Mouse (Mus musculus): ENCODE data around the gene Cntrob.

Gene Cntrob

GRCm38 (mm10) chr11:69298231-69298630, 25.3 kb downstream of the Cntrob start:
- no peak for DNase-seq (ENCODE audit: low spot score in 2 of 2)

- no peak for DNase-seq (ENCODE audit: low spot score in 2 of 2)
Observed at GRCm38 (mm10) chr11:69297799-69298198, 25.8 kb downstream of the Cntrob start.

- DNase-seq (ENCODE audit: low spot score in 2 of 2) = no peak
Observed at GRCm38 (mm10) chr11:69295286-69295685, 28.3 kb downstream of the Cntrob start.

- DNase-seq (ENCODE audit: low spot score in 2 of 2) = no peak
Observed at GRCm38 (mm10) chr11:69291111-69291510, 32.5 kb downstream of the Cntrob start.

GRCm38 (mm10) chr11:69277267-69277666, 46.3 kb downstream of the Cntrob start:
- DNase-seq (ENCODE audit: low spot score in 2 of 2) = no peak

- DNase-seq (ENCODE audit: low spot score in 2 of 2) = no peak
Observed at GRCm38 (mm10) chr11:69276081-69276480, 47.5 kb downstream of the Cntrob start.

GRCm38 (mm10) chr11:69275650-69276049, 47.9 kb downstream of the Cntrob start:
- no peak for DNase-seq (ENCODE audit: low spot score in 2 of 2)

- peak; percentile 65 to 71 for DNase-seq (ENCODE audit: low spot score in 2 of 2)
Observed at GRCm38 (mm10) chr11:69272122-69272740, 51.3 kb downstream of the Cntrob start.

GRCm38 (mm10) chr11:69269575-69269974, 54.0 kb downstream of the Cntrob start:
- peak; percentile 47 to 62 for DNase-seq (ENCODE audit: low spot score in 2 of 2)

- DNase-seq (ENCODE audit: low spot score in 2 of 2) = no peak
Observed at GRCm38 (mm10) chr11:69268100-69268499, 55.5 kb downstream of the Cntrob start.

GRCm38 (mm10) chr11:69267341-69267740, 56.2 kb downstream of the Cntrob start:
- DNase-seq (ENCODE audit: low spot score in 2 of 2) = no peak

GRCm38 (mm10) chr11:69266253-69266652, 57.3 kb downstream of the Cntrob start:
- DNase-seq (ENCODE audit: low spot score in 2 of 2) = peak; percentile 46 to 62

GRCm38 (mm10) chr11:69265410-69265809, 58.2 kb downstream of the Cntrob start:
- DNase-seq (ENCODE audit: low spot score in 2 of 2) = no peak

- DNase-seq (ENCODE audit: low spot score in 2 of 2) = no peak
Observed at GRCm38 (mm10) chr11:69264276-69264675, 59.3 kb downstream of the Cntrob start.

GRCm38 (mm10) chr11:69260111-69260510, 63.5 kb downstream of the Cntrob start:
- no peak for DNase-seq (ENCODE audit: low spot score in 2 of 2)

- no peak for DNase-seq (ENCODE audit: low spot score in 2 of 2)
Observed at GRCm38 (mm10) chr11:69258287-69258686, 65.3 kb downstream of the Cntrob start.

GRCm38 (mm10) chr11:69257807-69258206, 65.8 kb downstream of the Cntrob start:
- DNase-seq (ENCODE audit: low spot score in 2 of 2) = no peak

GRCm38 (mm10) chr11:69257072-69257471, 66.5 kb downstream of the Cntrob start:
- DNase-seq (ENCODE audit: low spot score in 2 of 2) = no peak

- DNase-seq (ENCODE audit: low spot score in 2 of 2) = no peak
Observed at GRCm38 (mm10) chr11:69254808-69255207, 68.8 kb downstream of the Cntrob start.

GRCm38 (mm10) chr11:69253131-69253530, 70.4 kb downstream of the Cntrob start:
- no peak for DNase-seq (ENCODE audit: low spot score in 2 of 2)

- DNase-seq (ENCODE audit: low spot score in 2 of 2) = no peak
Observed at GRCm38 (mm10) chr11:69251953-69252352, 71.6 kb downstream of the Cntrob start.

- DNase-seq (ENCODE audit: low spot score in 2 of 2) = no peak
Observed at GRCm38 (mm10) chr11:69251135-69251842, 72.3 kb downstream of the Cntrob start.

- DNase-seq (ENCODE audit: low spot score in 2 of 2) = no peak
Observed at GRCm38 (mm10) chr11:69250106-69250505, 73.5 kb downstream of the Cntrob start.

Measured in frontal cortex, postnatal 25 days (tissue).